Mouse (Mus musculus) olfactory bulb, adult 2 months (tissue): ENCODE measurements around the gene Ptgr2. TPM values are rescaled to one million over a fixed set of nuclear protein-coding genes. Genes with fewer than 3 reads are reported as not detected.

ENCODE experiments used
- H3K27ac ChIP-seq: fragments of 200-500 bp; 2 replicates; pipeline ENCODE4 v1.5.1; 2012; ENCODE audit warnings: low read depth, low read length; ENCODE audit not compliant: insufficient read depth
- H3K4me1 ChIP-seq: fragments of 200-500 bp; 2 replicates; pipeline ENCODE4 v1.6.1; 2012; ENCODE audit warnings: low read length; ENCODE audit not compliant: control insufficient read depth, insufficient read depth
- H3K4me3 ChIP-seq: fragments of 200-500 bp; 2 replicates; pipeline ENCODE4 v1.5.1; 2012; ENCODE audit warnings: mild to moderate bottlenecking, low read depth, low read length, moderate library complexity; ENCODE audit not compliant: insufficient read depth
- CTCF ChIP-seq: fragments of 200-500 bp; IDR thresholded peaks from 2 replicates; pipeline ENCODE4 v1.5.1; 2012; ENCODE audit warnings: low read depth, mild to moderate bottlenecking, low read length, moderate library complexity; ENCODE audit not compliant: insufficient read depth
- POLR2A ChIP-seq: fragments of 200-500 bp; IDR thresholded peaks from 2 replicates; pipeline ENCODE4 v1.6.1; 2012; ENCODE audit warnings: mild to moderate bottlenecking, low read depth, low read length, moderate library complexity; ENCODE audit not compliant: insufficient read depth
- WGBS: fragments of 180-500 bp; shearing (Covaris S2); methylation state at CpG from one replicate; pipeline ENCODE4 v1.1.7; 2018; 5-methylcytosine and 5-hydroxymethylcytosine counted together
- polyA plus RNA-seq: library from polyadenylated mRNA; stranded (reverse); fragments of >200 nt; gene quantifications from 2 replicates; pipeline ENCODE4 v1.2.4, GENCODE M21; 2012; ENCODE audit warnings: low replicate concordance; ENCODE audit not compliant: missing spikeins, insufficient read depth, insufficient read length

Ptgr2 gene
- polyA plus RNA-seq, 1 experiment, result not detected

GRCm38 (mm10) chr12:84288461-84288860 is 3.4 kb downstream of the Ptgr2 start:
- H3K4me3 ChIP-seq, result no peak overlapping the region
- no peak for TF ChIP-seq CTCF
- no peak for TF ChIP-seq POLR2A
- 67% methylated on average over 3 of the region's 3 CpGs for WGBS
- no peak overlapping the region for H3K27ac ChIP-seq
- no peaks in the 10 kb centered on the region for H3K4me1 ChIP-seq

GRCm38 (mm10) chr12:84297851-84298250 is 12.8 kb downstream of the Ptgr2 start:
- WGBS, result 88% methylated on average over 6 of the region's 6 CpGs
- TF ChIP-seq CTCF, result no peak
- no peak for TF ChIP-seq POLR2A
- Histone ChIP-seq H3K4me1 (no peaks in the 10 kb centered on the region), H3K27ac (no peak overlapping the region), H3K4me3 (no peak overlapping the region)

DNA sequence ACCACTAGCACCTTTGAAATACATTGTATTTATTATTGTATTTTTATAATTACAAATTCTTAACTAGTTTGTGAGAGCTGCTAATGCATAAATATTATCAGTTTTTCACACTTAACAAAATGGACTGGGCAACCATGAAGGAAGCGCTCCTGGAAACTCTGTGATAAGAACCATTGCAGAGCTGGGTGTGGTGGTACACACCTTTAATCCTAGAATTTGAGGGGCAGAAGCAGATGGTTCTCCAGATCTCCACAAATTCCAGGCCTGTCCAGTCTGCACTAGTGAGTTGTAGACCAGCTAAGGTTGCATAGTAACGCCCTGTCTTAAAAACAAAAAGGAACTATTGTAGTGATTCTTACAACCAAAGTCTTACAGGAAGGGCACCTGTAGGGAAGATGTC is 14.2 kb downstream of the Ptgr2 start:
- TF ChIP-seq POLR2A (no peak), CTCF (no peak)
- H3K27ac ChIP-seq, result no peak overlapping the region
- H3K4me1 ChIP-seq, result no peaks in the 10 kb centered on the region
- no peak overlapping the region for H3K4me3 ChIP-seq
- 99% methylated on average over 2 of the region's 2 CpGs for WGBS

GRCm38 (mm10) chr12:84304101-84304500 is 19.1 kb downstream of the Ptgr2 start:
- TF ChIP-seq POLR2A, result no peak
- no peak overlapping the region for H3K27ac ChIP-seq
- no peak overlapping the region for H3K4me3 ChIP-seq
- WGBS, result 89% methylated on average over 5 of the region's 5 CpGs
- H3K4me1 ChIP-seq, result no peaks in the 10 kb centered on the region

GRCm38 (mm10) chr12:84304554-84304953 is 19.5 kb downstream of the Ptgr2 start:
- H3K4me1 ChIP-seq, result no peaks in the 10 kb centered on the region
- no peak overlapping the region for H3K27ac ChIP-seq
- TF ChIP-seq CTCF (no peak), POLR2A (no peak)
- 89% methylated on average over 1 of the region's 1 CpGs for WGBS
- H3K4me3 ChIP-seq, result no peak overlapping the region

DNA sequence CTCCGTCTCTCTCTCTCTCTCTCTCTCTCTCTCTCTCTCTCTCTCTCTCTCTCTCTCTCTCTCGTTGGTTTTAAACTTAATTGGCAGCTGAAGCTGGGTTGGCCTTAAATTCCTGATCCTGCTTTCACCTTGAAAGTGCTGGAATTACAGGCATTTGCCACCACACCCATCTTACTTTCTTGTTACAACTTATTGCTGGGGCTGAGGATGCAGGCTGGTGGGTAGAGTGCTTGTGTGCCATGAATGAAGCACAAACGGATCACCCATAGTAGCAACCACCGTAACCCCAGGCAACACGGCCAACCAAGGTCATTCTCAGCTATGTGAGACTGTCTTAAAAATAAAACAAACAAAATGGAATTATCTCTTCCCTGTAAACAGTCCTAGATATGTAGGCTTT is 26.3 kb downstream of the Ptgr2 start:
- TF ChIP-seq CTCF, result no peak
- no peak for TF ChIP-seq POLR2A

GRCm38 (mm10) chr12:84316006-84316405 is 31.0 kb downstream of the Ptgr2 start:
- peak overlapping the region; percentile 83 for H3K4me3 ChIP-seq
- WGBS, result 21% methylated on average over 7 of the region's 7 CpGs
- peak overlapping the region; percentile 93; the same call in 1 of the 2 replicates for H3K27ac ChIP-seq
- TF ChIP-seq CTCF (no peak), POLR2A (no peak)
- no peaks in the 10 kb centered on the region; the same call in 1 of the 2 replicates for H3K4me1 ChIP-seq

More for the DNA sequence above, 26.3 kb downstream of the Ptgr2 start:
- WGBS, result 85% methylated on average over 4 of the region's 5 CpGs
- no peak overlapping the region for H3K27ac ChIP-seq
- H3K4me1 ChIP-seq, result no peaks in the 10 kb centered on the region
- no peak overlapping the region for H3K4me3 ChIP-seq

GRCm38 (mm10) chr12:84316721-84317621 is 31.9 kb downstream of the Ptgr2 start, which contains the start of gene Zfp410:
Gene Zfp410, plus strand, starts transcription at chr12:84316852.
- peak within 1 kb of the TSS; percentile 83 for H3K4me3 ChIP-seq
- WGBS, result under 1% methylated on average over 77 of the region's 77 CpGs

GRCm38 (mm10) chr12:84327111-84327512 is 42.1 kb downstream of the Ptgr2 start:
- no peak for TF ChIP-seq POLR2A
- no peak for TF ChIP-seq CTCF
- Histone ChIP-seq H3K27ac (no peak overlapping the region), H3K4me3 (no peak overlapping the region), H3K4me1 (no peaks in the 10 kb centered on the region)
- 69% methylated on average over 4 of the region's 4 CpGs for WGBS

More at GRCm38 (mm10) chr12:84316721-84317621, 31.9 kb downstream of the Ptgr2 start, which contains the start of gene Zfp410:
- Histone ChIP-seq H3K27ac (peak within 1 kb of the TSS; percentile 93), H3K4me1 (no peaks in the 10 kb centered on the region; the same call in 1 of the 2 replicates)
- peak; percentile 48 for TF ChIP-seq POLR2A
- no peak for TF ChIP-seq CTCF
